Mouse (Mus musculus): ENCODE data around the gene Frat1. TPM values are rescaled to one million over a fixed set of nuclear protein-coding genes. Genes with fewer than 3 reads are reported as not detected.
A peak's percentile ranks its signal among the peaks of the same experiment; 100 is the strongest.

Gene Frat1
- 6.3 and 7.7 TPM in 2 replicates for polyA plus RNA-seq (2012; ENCODE audit: insufficient read depth, insufficient read length, missing spikeins)

DNA sequence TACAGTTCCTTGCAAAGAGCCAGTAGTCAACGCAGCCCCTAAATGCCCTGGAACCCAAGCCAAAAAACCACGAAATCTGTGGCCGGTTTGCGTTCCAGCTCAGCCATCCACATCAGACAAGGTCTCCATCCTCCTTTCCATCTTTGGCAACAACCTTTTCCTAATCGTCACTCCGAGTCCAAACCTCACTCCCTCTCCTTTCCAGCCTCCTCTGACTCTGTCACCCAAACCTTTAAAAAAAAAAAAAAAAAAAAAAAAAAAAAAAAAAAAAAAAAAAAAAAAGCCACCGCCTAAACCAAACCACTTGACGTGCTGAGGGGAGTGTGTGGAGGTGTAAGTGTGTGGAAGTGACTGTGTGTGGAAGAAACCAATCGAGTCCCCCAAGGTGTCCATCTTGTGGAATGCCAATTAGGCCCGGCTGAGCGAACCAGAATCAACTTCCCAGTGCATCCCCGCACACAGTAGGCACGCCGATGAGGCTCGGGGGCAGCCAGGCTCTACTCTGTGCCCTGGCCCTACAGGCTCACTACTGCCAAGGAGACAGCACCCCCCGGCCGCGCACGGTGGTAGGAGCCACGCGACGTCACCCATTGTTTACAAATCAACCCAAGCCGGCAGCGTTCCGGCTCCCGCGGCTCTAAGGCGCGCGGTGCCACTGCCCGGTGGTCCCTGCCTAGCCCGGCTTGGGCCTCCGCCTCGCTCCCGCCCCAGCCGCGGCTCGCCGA, at the start of gene Frat1:
Gene Frat1, plus strand, starts transcription at position 590 of the 725 bp plus-strand sequence.
- Histone ChIP-seq H3K4me1 (ENCODE audit: control insufficient read depth, insufficient read depth, low read length) (peaks cover 9% of the 10 kb centered on the region), H3K4me3 (ENCODE audit: insufficient read depth, low read length) (peak within 1 kb of the TSS; percentile 89), H3K27ac (ENCODE audit: insufficient read depth, low read depth, low read length) (peak within 1 kb of the TSS; percentile 95)
- TF ChIP-seq POLR2A (IDR thresholded peaks at IDR 0.05; ENCODE audit: borderline replicate concordance, low read depth, low read length) (no peak), CTCF (IDR thresholded peaks at IDR 0.05; ENCODE audit: low read depth, low read length) (no peak)

DNA sequence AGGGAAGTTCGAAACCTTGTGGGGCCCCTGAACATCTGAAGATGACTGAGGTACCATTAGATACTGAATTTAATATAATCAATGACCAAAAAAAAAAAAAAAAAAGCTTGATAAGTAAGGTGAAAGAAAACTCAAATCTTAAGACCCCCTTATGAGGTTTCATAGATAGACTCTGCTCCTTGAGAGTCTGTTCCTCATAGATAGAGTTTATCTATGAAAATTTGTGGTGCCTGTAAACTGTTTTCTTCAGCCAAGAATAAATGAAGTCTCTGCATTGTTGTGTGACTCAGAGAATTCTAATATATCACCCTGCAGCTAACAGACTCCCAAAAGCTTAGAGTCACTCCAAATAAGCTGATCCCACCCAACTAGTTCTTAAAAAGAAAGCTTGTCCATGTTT, 42.9 kb upstream of the Frat1 start:
- peaks cover 3% of the 10 kb centered on the region; the same call in 1 of the 2 replicates for H3K4me1 ChIP-seq (ENCODE audit: control insufficient read depth, insufficient read depth, low read length)
- TF ChIP-seq CTCF (IDR thresholded peaks at IDR 0.05; ENCODE audit: low read depth, low read length) (no peak), POLR2A (IDR thresholded peaks at IDR 0.05; ENCODE audit: borderline replicate concordance, low read depth, low read length) (no peak)
- H3K4me3 ChIP-seq (ENCODE audit: insufficient read depth, low read length), result no peak overlapping the region
- H3K27ac ChIP-seq (ENCODE audit: insufficient read depth, low read depth, low read length), result no peak overlapping the region

- Histone ChIP-seq H3K4me3 (ENCODE audit: insufficient read depth, low read length) (no peak overlapping the region), H3K27ac (ENCODE audit: insufficient read depth, low read depth, low read length) (no peak overlapping the region), H3K4me1 (ENCODE audit: control insufficient read depth, insufficient read depth, low read length) (peaks cover 17% of the 10 kb centered on the region)
- TF ChIP-seq POLR2A (IDR thresholded peaks at IDR 0.05; ENCODE audit: borderline replicate concordance, low read depth, low read length) (no peak), CTCF (IDR thresholded peaks at IDR 0.05; ENCODE audit: low read depth, low read length) (no peak)
Observed at GRCm38 (mm10) chr19:41789110-41789961, 40.4 kb upstream of the Frat1 start.

DNA sequence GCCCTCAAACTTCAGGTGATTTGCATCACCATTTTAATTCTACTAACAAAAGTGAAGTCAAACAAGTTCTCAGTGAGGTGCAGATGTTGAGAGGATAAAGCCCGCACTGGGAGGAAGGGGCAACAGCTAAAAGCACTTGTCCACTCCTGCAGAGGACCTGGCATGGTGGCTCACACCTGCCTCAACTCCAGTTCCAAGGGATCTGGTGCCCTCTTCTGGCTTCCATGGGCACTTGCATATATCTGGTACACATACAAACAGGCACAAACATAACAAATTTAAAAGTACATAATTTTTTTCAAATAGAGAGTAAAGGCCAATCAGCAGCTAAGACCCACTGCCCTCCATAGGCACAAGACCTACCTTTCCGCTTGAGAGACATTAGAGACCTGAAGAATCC, 38.4 kb upstream of the Frat1 start:
- Histone ChIP-seq H3K4me3 (ENCODE audit: insufficient read depth, low read length) (no peak overlapping the region), H3K27ac (ENCODE audit: insufficient read depth, low read depth, low read length) (no peak overlapping the region), H3K4me1 (ENCODE audit: control insufficient read depth, insufficient read depth, low read length) (peaks cover 32% of the 10 kb centered on the region)
- peak; percentile 38; the same call in 1 of the 2 replicates for TF ChIP-seq CTCF (IDR thresholded peaks at IDR 0.05; ENCODE audit: low read depth, low read length)
- no peak for TF ChIP-seq POLR2A (IDR thresholded peaks at IDR 0.05; ENCODE audit: borderline replicate concordance, low read depth, low read length)

- H3K4me3 ChIP-seq (ENCODE audit: insufficient read depth, low read length), result no peak overlapping the region
- H3K27ac ChIP-seq (ENCODE audit: insufficient read depth, low read depth, low read length), result no peak overlapping the region
- H3K4me1 ChIP-seq (ENCODE audit: control insufficient read depth, insufficient read depth, low read length), result peaks cover 46% of the 10 kb centered on the region
- TF ChIP-seq CTCF (IDR thresholded peaks at IDR 0.05; ENCODE audit: low read depth, low read length) (no peak), POLR2A (IDR thresholded peaks at IDR 0.05; ENCODE audit: borderline replicate concordance, low read depth, low read length) (no peak)
Observed at GRCm38 (mm10) chr19:41792934-41793486, 36.8 kb upstream of the Frat1 start.

DNA sequence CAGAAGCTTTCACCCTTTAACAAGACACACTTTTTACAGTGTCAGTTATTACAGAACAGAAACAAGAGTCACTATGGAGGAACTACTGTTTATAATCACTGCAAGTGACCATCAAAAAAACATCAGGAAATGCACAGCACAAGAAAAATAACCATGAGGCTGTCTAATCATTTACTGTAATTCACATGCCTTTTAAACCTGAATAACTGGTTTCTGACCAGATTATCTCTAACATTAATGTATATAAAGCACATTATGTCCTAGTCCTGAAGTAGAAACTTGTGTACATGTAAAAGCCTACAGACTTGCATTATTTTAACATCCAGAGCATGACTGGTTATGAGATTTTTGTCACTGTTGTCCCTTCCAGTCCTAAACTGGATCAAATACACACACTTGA, 35.8 kb upstream of the Frat1 start:
- TF ChIP-seq POLR2A (IDR thresholded peaks at IDR 0.05; ENCODE audit: borderline replicate concordance, low read depth, low read length), result no peak
- TF ChIP-seq CTCF (IDR thresholded peaks at IDR 0.05; ENCODE audit: low read depth, low read length), result no peak
- Histone ChIP-seq H3K4me1 (ENCODE audit: control insufficient read depth, insufficient read depth, low read length) (peaks cover 49% of the 10 kb centered on the region), H3K4me3 (ENCODE audit: insufficient read depth, low read length) (no peak overlapping the region), H3K27ac (ENCODE audit: insufficient read depth, low read depth, low read length) (peak overlapping the region; percentile 14; the same call in 1 of the 2 replicates)

DNA sequence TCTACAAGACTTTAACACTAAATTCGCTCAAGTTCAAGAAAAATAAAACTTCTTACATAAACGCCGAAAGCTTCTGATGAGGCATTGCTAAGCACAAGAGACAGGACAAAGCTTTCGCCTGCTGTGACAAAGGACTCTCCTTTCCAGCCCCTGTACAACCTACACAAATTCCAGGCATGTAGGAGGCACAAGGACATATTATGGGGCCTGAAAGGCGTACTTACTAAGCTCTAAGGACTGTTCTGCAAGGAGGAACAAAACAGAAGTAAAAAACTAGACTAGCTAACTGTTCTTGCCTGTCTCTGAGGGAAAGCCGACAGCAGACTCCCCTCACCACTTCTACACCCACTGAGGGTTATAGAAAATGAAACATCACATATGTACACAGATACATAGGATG, 34.9 kb upstream of the Frat1 start:
- Histone ChIP-seq H3K27ac (ENCODE audit: insufficient read depth, low read depth, low read length) (no peak overlapping the region), H3K4me3 (ENCODE audit: insufficient read depth, low read length) (no peak overlapping the region), H3K4me1 (ENCODE audit: control insufficient read depth, insufficient read depth, low read length) (peaks cover 52% of the 10 kb centered on the region)
- TF ChIP-seq CTCF (IDR thresholded peaks at IDR 0.05; ENCODE audit: low read depth, low read length) (no peak), POLR2A (IDR thresholded peaks at IDR 0.05; ENCODE audit: borderline replicate concordance, low read depth, low read length) (no peak)

- H3K27ac ChIP-seq (ENCODE audit: insufficient read depth, low read depth, low read length), result peak overlapping the region; percentile 84
- TF ChIP-seq POLR2A (IDR thresholded peaks at IDR 0.05; ENCODE audit: borderline replicate concordance, low read depth, low read length) (no peak), CTCF (IDR thresholded peaks at IDR 0.05; ENCODE audit: low read depth, low read length) (no peak)
- H3K4me1 ChIP-seq (ENCODE audit: control insufficient read depth, insufficient read depth, low read length), result peaks cover 59% of the 10 kb centered on the region
- H3K4me3 ChIP-seq (ENCODE audit: insufficient read depth, low read length), result no peak overlapping the region
Observed at GRCm38 (mm10) chr19:41796148-41796760, 33.5 kb upstream of the Frat1 start.

DNA sequence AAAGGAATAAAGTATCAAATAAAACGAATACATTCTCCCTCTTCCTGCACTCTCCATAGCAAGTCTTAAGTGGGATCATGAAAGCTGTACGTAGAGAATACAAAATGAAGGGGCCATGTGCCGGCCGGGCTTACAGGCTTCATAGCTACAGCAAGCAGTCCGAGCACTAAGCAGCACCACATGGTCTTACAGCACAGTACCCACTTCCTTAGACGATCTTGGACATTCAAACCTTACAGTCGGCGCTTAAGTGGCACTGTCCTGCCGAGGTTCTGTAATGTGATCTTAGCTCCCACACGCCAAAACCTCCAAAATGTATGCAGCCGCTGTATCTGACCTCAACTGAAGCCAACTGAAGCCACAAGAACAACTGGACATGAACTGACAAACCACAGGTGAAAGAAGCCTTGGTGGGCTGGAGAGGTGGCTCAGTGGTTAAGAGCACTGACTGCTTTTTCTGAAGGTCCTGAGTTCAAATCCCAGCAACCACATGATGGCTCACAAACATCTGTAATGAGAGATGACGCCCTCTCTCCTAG, 32.9 kb upstream of the Frat1 start:
- H3K4me1 ChIP-seq (ENCODE audit: control insufficient read depth, insufficient read depth, low read length), result peaks cover 58% of the 10 kb centered on the region
- H3K4me3 ChIP-seq (ENCODE audit: insufficient read depth, low read length), result peak overlapping the region; percentile 10; the same call in 1 of the 2 replicates
- H3K27ac ChIP-seq (ENCODE audit: insufficient read depth, low read depth, low read length), result peak overlapping the region; percentile 84
- TF ChIP-seq CTCF (IDR thresholded peaks at IDR 0.05; ENCODE audit: low read depth, low read length), result no peak

Measured in bone marrow macrophage, adult 2 months (primary cell).